Mouse (Mus musculus) midbrain, embryonic 14.5 days (tissue): ENCODE results near the gene Ccdc73. TPM values are rescaled to one million over a fixed set of nuclear protein-coding genes. Genes with fewer than 3 reads are reported as not detected.
A peak's percentile ranks its signal among the peaks of the same experiment; 100 is the strongest.

ENCODE experiments used
- ATAC-seq: fragments of 200-750 bp; cut with Nextera tagmentation; 2 replicates; pipeline ENCODE4 v1.8.0; 2017; ENCODE audit warnings: moderate number of reproducible peaks, moderate library complexity; ENCODE audit not compliant: low FRiP score, low TSS enrichment
- DNase-seq: peaks from one replicate; pipeline ENCODE4 v3.0.0-alpha.2; 2015
- H3K27ac ChIP-seq: fragments of 300-500 bp; sonication (generic); replicated peaks from 2 replicates; pipeline ENCODE4 v1.5.1; 2014; ENCODE audit warnings: mild to moderate bottlenecking, low read depth, low read length, moderate library complexity
- H3K27me3 ChIP-seq: fragments of 300-500 bp; sonication (generic); 2 replicates; pipeline ENCODE4 v1.6.1; 2014; ENCODE audit warnings: low read length, control low read depth, mixed read lengths; ENCODE audit not compliant: control insufficient read depth, insufficient read depth
- H3K36me3 ChIP-seq: fragments of 300-500 bp; sonication (generic); 2 replicates; pipeline ENCODE4 v1.6.1; 2014; ENCODE audit warnings: low read length, control low read depth; ENCODE audit not compliant: control insufficient read depth, insufficient read depth
- H3K4me1 ChIP-seq: fragments of 300-500 bp; sonication (generic); 2 replicates; pipeline ENCODE4 v1.6.1; 2014; ENCODE audit warnings: mild to moderate bottlenecking, antibody characterized with exemption, low read length, control low read depth; ENCODE audit not compliant: control insufficient read depth, insufficient read depth
- H3K4me2 ChIP-seq: fragments of 300-500 bp; sonication (generic); 2 replicates; pipeline ENCODE4 v1.6.1; 2014; ENCODE audit warnings: mild to moderate bottlenecking, low read length, moderate library complexity
- H3K4me3 ChIP-seq: fragments of 300-500 bp; sonication (generic); replicated peaks from 2 replicates; pipeline ENCODE4 v1.5.1; 2014; ENCODE audit warnings: low read depth, low read length
- H3K9ac ChIP-seq: fragments of 300-500 bp; sonication (generic); replicated peaks from 2 replicates; pipeline ENCODE4 v1.6.1; 2014; ENCODE audit warnings: mild to moderate bottlenecking, low read length, moderate library complexity
- H3K9me3 ChIP-seq: fragments of 300-500 bp; sonication (generic); 2 replicates; pipeline ENCODE4 v1.6.1; 2016; ENCODE audit warnings: low read length, control low read depth, mixed read lengths; ENCODE audit not compliant: control insufficient read depth
- WGBS: fragments of 180-500 bp; shearing (Covaris S2); extraction: QIAGEN DNeasy Blood & Tissue Kit; methylation state at CpG from one replicate; pipeline ENCODE4 v1.1.7; 2014; 5-methylcytosine and 5-hydroxymethylcytosine counted together
- polyA plus RNA-seq: library from polyadenylated mRNA; unstranded; fragments of >200 nt; fragmentation: Nextera tagmentation; extraction: Ambion mirVana; gene quantifications from 2 replicates; pipeline ENCODE4 v1.2.1, GENCODE M21; 2014

Gene Ccdc73
- polyA plus RNA-seq, 1 experiment from 2014 or later, result 6.7 TPM

- no peak for ATAC-seq
- Histone ChIP-seq H3K27ac (no peak overlapping the region), H3K27me3 (peaks cover 19% of the 10 kb centered on the region; the same call in 1 of the 2 replicates), H3K4me1 (0 out of 2 replicates have a peak, but pooled peaks cover 7% of the 10 kb centered on the region), H3K4me3 (peak overlapping the region; percentile 51; the same call in 1 of the 2 replicates), H3K36me3 (no peaks in the 10 kb centered on the region), H3K9me3 (no peaks in the 10 kb centered on the region), H3K9ac (no peak overlapping the region), H3K4me2 (peak overlapping the region; percentile 99)
- WGBS, result 36% methylated on average over 16 of the region's 16 CpGs
- DNase-seq, result peak; percentile 5
These were observed 19.1 kb upstream of the Ccdc73 start for GRCm38 (mm10) chr2:104848235-104849161.

DNA sequence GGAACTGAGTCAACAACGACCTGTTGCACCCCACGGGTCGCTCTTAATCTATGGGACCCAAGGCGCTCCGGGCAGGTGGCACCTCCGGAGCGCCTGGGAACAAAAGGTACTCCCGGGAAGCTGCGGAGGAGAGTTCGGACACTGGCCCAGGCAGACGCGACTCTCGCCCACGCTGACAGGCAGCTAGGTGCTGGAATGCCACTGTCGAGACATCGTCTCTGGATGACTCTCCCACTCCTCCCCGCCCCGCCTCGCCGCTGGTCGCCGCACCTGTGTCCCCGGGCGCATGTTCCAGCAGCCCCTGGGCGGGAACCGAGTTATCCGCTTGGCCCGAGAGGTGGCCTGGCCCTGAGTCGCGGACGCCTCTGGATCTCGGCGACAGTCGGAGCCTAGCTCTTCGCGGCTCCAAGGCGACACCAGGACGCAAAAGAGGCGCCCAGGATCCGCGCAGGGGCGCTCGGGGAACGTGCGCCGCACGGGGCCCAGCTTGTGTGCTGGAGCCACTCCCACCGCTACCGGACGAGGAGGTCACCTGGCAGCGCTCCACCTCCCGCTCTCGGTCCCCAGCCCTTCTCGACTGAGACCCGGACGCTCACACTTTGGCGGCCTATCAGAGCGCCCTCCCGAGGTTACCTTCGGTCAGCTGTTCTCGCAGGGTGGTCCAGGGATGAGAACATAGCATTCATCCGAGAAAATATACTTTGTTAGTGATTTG lies 18.2 kb upstream of the Ccdc73 start, which contains the start of gene Prrg4:
Gene Prrg4 (minus strand): TSS at position 601 of the 715 bp plus-strand sequence.
- ATAC-seq, result peak; percentile 62; the same call in 1 of the 2 replicates
- DNase-seq, result peak; percentile 70

GRCm38 (mm10) chr2:104849991-104850359 lies 17.6 kb upstream of the Ccdc73 start:
- no peaks in the 10 kb centered on the region for H3K36me3 ChIP-seq
- peak overlapping the region; percentile 51 for H3K9ac ChIP-seq
- 0 out of 2 replicates have a peak, but pooled peaks cover 7% of the 10 kb centered on the region for H3K4me1 ChIP-seq
- no peaks in the 10 kb centered on the region for H3K9me3 ChIP-seq
- H3K4me3 ChIP-seq, result peak overlapping the region; percentile 51
- WGBS, result 72% methylated on average over 3 of the region's 3 CpGs
- ATAC-seq (no peak), DNase-seq (no peak)
- no peak overlapping the region for H3K27ac ChIP-seq
- peaks cover 19% of the 10 kb centered on the region; the same call in 1 of the 2 replicates for H3K27me3 ChIP-seq
- peak overlapping the region; percentile 99 for H3K4me2 ChIP-seq

More for the DNA sequence above, 18.2 kb upstream of the Ccdc73 start, which contains the start of gene Prrg4:
- Histone ChIP-seq H3K4me3 (peak within 1 kb of the TSS; percentile 51), H3K27me3 (peaks cover 19% of the 10 kb centered on the region; the same call in 1 of the 2 replicates), H3K9ac (peak within 1 kb of the TSS; percentile 51), H3K36me3 (no peaks in the 10 kb centered on the region), H3K9me3 (no peaks in the 10 kb centered on the region), H3K27ac (no peak within 1 kb of the TSS), H3K4me2 (peak within 1 kb of the TSS; percentile 99), H3K4me1 (0 out of 2 replicates have a peak, but pooled peaks cover 7% of the 10 kb centered on the region)
- under 1% methylated on average over 62 of the region's 62 CpGs for WGBS

DNA sequence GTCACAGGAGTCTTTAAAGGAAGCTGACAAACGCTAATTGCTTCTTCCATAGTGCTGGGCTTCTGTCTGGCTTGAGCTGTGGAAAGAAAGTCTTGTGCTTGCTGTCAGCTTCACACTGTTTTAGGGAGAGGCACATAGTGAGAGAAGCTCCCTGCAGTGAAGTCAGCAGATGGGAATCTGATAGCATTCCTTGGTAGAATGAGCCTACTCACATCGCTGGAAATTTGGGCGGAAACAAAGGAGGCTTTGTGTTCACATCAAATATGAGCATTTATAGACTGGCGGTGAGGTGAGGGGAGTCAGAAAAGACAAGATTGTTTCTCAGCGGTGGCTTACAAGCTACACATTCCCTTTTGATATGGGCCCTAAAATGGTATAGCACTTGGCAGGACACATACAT lies 15.9 kb upstream of the Ccdc73 start:
- Histone ChIP-seq H3K4me3 (no peak overlapping the region), H3K4me1 (0 out of 2 replicates have a peak, but pooled peaks cover 7% of the 10 kb centered on the region), H3K36me3 (no peaks in the 10 kb centered on the region), H3K9ac (no peak overlapping the region), H3K27me3 (peaks cover 19% of the 10 kb centered on the region; the same call in 1 of the 2 replicates), H3K27ac (no peak overlapping the region), H3K9me3 (no peaks in the 10 kb centered on the region), H3K4me2 (no peak overlapping the region)
- DNase-seq, result peak; percentile 4
- 43% methylated on average over 5 of the region's 5 CpGs for WGBS
- ATAC-seq, result no peak

GRCm38 (mm10) chr2:104852546-104852945 lies 15.1 kb upstream of the Ccdc73 start:
- Histone ChIP-seq H3K4me2 (no peak overlapping the region), H3K4me3 (no peak overlapping the region), H3K36me3 (no peaks in the 10 kb centered on the region), H3K27ac (no peak overlapping the region), H3K9me3 (no peaks in the 10 kb centered on the region), H3K4me1 (0 out of 2 replicates have a peak, but pooled peaks cover 7% of the 10 kb centered on the region), H3K9ac (no peak overlapping the region), H3K27me3 (peaks cover 19% of the 10 kb centered on the region; the same call in 1 of the 2 replicates)
- 92% methylated on average over 7 of the region's 7 CpGs for WGBS
- no peak for DNase-seq
- no peak for ATAC-seq

DNA sequence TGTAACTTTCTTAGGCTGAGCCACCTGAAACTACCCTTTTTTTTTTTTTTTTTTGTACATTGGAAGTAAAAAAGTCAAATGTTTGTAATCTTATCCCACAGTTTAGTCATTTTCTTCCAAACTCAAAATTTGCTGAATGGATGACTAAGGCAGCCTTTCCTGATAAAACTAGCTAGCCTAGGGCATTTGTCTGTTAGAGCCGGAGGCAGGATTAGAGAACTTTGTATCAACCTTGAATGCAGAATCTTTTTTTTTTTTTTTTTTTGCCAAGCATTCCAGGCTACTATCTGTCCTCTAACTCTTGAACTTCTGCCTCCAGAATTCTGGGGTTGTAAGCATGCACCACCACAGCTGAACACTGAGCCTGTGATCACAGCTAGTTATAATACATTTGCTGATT lies 12.8 kb upstream of the Ccdc73 start:
- no peak for ATAC-seq
- 83% methylated on average over 1 of the region's 1 CpGs for WGBS
- peak; percentile 11 for DNase-seq

GRCm38 (mm10) chr2:104855732-104856131 lies 11.9 kb upstream of the Ccdc73 start:
- 31% methylated on average over 3 of the region's 3 CpGs for WGBS
- Histone ChIP-seq H3K4me1 (no peaks in the 10 kb centered on the region), H3K4me3 (no peak overlapping the region), H3K9ac (no peak overlapping the region), H3K36me3 (no peaks in the 10 kb centered on the region), H3K9me3 (no peaks in the 10 kb centered on the region), H3K27ac (no peak overlapping the region), H3K27me3 (peaks cover 5% of the 10 kb centered on the region; the same call in 1 of the 2 replicates), H3K4me2 (no peak overlapping the region)
- DNase-seq (no peak), ATAC-seq (no peak)

More for the DNA sequence above, 12.8 kb upstream of the Ccdc73 start:
- Histone ChIP-seq H3K4me3 (no peak overlapping the region), H3K27me3 (peaks cover 9% of the 10 kb centered on the region; the same call in 1 of the 2 replicates), H3K27ac (no peak overlapping the region), H3K9ac (no peak overlapping the region), H3K4me2 (no peak overlapping the region), H3K9me3 (no peaks in the 10 kb centered on the region), H3K4me1 (0 out of 2 replicates have a peak, but pooled peaks cover 2% of the 10 kb centered on the region), H3K36me3 (no peaks in the 10 kb centered on the region)

DNA sequence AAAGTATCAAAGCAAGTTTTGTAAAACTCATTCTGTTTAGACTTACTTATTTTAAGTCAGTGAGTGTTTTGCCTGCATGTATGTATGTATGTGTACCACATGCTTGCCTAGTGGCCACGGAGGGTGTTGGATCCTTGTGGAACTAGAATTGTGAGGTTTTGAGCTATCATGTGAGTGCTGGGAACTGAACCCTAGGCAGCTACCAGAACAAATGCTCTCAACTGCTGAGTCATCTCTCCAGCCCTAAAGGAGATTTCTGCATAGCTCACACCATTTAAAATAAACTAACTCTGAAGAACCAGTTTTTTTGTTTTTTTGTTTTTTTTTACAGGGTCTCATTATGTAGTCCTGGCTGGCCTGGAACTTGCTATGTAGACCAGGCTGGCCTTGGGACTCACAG lies 11.4 kb upstream of the Ccdc73 start:
- ATAC-seq, result no peak
- H3K27ac ChIP-seq, result no peak overlapping the region
- H3K9me3 ChIP-seq, result no peaks in the 10 kb centered on the region
- H3K4me3 ChIP-seq, result no peak overlapping the region
- no peaks in the 10 kb centered on the region for H3K4me1 ChIP-seq
- H3K27me3 ChIP-seq, result no peaks in the 10 kb centered on the region
- H3K36me3 ChIP-seq, result no peaks in the 10 kb centered on the region
- DNase-seq, result no peak
- 73% methylated on average over 1 of the region's 1 CpGs for WGBS
- H3K4me2 ChIP-seq, result no peak overlapping the region
- H3K9ac ChIP-seq, result no peak overlapping the region
